Mouse (Mus musculus) cerebellum, adult 11 months (tissue): Measurements from ENCODE around the gene Exoc3.

Source experiments
- DNase-seq: peaks from one replicate; pipeline ENCODE4 v3.0.0; 2022

Exoc3 gene

GRCm38 (mm10) chr13:74138906-74139647 lies 69.5 kb downstream of the Exoc3 start:
- no peak for DNase-seq

DNA sequence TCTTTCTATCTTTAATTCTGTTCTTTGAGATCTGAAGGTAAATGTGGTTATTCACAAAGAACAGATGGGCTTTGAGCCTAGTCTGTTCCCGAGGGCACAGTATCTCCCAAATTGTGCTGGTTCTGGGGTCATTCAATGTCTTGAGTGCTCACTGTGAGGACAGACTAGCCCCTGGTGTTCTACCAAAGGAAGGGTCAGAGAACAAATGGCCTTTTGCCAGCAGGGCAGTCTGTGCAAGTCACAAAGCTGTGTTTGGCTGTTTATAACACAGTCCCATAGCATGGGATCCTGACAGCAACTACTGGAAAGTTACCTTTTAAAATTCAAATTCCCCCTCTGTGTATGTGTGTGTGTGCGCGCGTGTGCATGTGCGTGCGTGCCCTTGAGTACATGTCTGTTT lies 78.6 kb downstream of the Exoc3 start:
- DNase-seq: no peak

DNA sequence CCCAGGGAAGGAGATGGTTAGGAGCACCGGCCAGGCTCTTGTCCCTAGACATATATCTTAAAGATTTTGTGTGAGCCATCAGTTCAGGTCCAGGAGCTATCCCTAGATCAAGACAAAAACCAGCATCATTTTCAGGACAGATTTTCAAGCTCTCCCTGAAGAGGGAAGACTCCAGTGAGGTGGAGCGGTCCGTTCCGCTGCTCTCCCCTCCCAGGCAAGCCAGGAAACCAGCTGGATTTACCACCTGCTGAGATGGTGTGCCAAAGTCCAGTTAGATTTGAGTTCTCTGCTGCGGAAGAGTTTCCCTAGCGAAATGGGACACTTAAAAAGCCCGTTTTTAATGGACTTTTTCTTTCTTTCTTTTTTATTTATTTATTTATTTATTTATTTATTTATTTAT lies 81.0 kb downstream of the Exoc3 start:
- DNase-seq: no peak

GRCm38 (mm10) chr13:74122632-74123031 lies 85.9 kb downstream of the Exoc3 start:
- DNase-seq: no peak

- DNase-seq: no peak
Observed at GRCm38 (mm10) chr13:74121795-74122330, 86.7 kb downstream of the Exoc3 start.

- DNase-seq: no peak
Observed at GRCm38 (mm10) chr13:74121141-74121602, 87.4 kb downstream of the Exoc3 start, which contains the start of gene Slc9a3. TSS of gene Slc9a3 (plus strand) at chr13:74121457.
